Mouse (Mus musculus) heart, embryonic 14.5 days (tissue): Measurements from ENCODE around the gene Map4k2. TPM values are rescaled to one million over a fixed set of nuclear protein-coding genes. Genes with fewer than 3 reads are reported as not detected.

ENCODE experiments used
- ATAC-seq: fragments of 200-750 bp; cut with Nextera tagmentation; 2 replicates; pipeline ENCODE4 v1.8.0; 2017; ENCODE audit warnings: low read depth, moderate TSS enrichment; ENCODE audit not compliant: insufficient number of reproducible peaks, insufficient read depth, low FRiP score
- H3K27ac ChIP-seq, 2 experiments: fragments of 200-500 bp in 1 of 2; fragments of 300-500 bp in 1 of 2; sonication (generic) in 1 of 2; replicated peaks in 1 of 2; 2 replicates each; pipeline ENCODE4 v1.5.1; 2012 to 2014; ENCODE audit warnings: low read depth in 2 of 2, low read length in 2 of 2, control low read depth in 1 of 2, mild to moderate bottlenecking in 1 of 2, mixed read lengths in 1 of 2; ENCODE audit not compliant: control insufficient read depth in 1 of 2, insufficient read depth in 1 of 2
- H3K27me3 ChIP-seq: fragments of 300-500 bp; sonication (generic); 2 replicates; pipeline ENCODE4 v1.6.1; 2014; ENCODE audit warnings: mild to moderate bottlenecking, low read length, control low read depth; ENCODE audit not compliant: control insufficient read depth, insufficient read depth
- H3K36me3 ChIP-seq: fragments of 300-500 bp; sonication (generic); 2 replicates; pipeline ENCODE4 v1.6.1; 2014; ENCODE audit warnings: mild to moderate bottlenecking, control low read depth, low read length, mixed read lengths; ENCODE audit not compliant: control insufficient read depth, insufficient read depth
- H3K4me1 ChIP-seq, 2 experiments: fragments of 200-500 bp in 1 of 2; fragments of 300-500 bp in 1 of 2; sonication (generic) in 1 of 2; 2 replicates each; pipeline ENCODE4 v1.6.1; 2012 to 2014; ENCODE audit warnings: low read length in 2 of 2, control low read depth in 1 of 2, mixed read lengths in 1 of 2; ENCODE audit not compliant: control insufficient read depth in 2 of 2, insufficient read depth in 2 of 2
- H3K4me2 ChIP-seq: fragments of 300-500 bp; sonication (generic); 2 replicates; pipeline ENCODE4 v1.6.1; 2014; ENCODE audit warnings: mild to moderate bottlenecking, low read length
- H3K4me3 ChIP-seq, 2 experiments: fragments of 200-500 bp in 1 of 2; fragments of 300-500 bp in 1 of 2; sonication (generic) in 1 of 2; 2 replicates each; pipeline ENCODE4 v1.5.1; 2012 to 2014; ENCODE audit warnings: low read length in 2 of 2, mild to moderate bottlenecking in 2 of 2, control low read depth in 1 of 2, low read depth in 1 of 2, moderate library complexity in 1 of 2; ENCODE audit not compliant: control insufficient read depth in 1 of 2, insufficient read depth in 1 of 2
- H3K9ac ChIP-seq: fragments of 300-500 bp; sonication (generic); 2 replicates; pipeline ENCODE4 v1.6.1; 2014; ENCODE audit warnings: mild to moderate bottlenecking, low read length
- H3K9me3 ChIP-seq: fragments of 300-500 bp; sonication (generic); 2 replicates; pipeline ENCODE4 v1.6.1; 2016; ENCODE audit warnings: low read length, control low read depth; ENCODE audit not compliant: control insufficient read depth
- WGBS: fragments of 180-500 bp; shearing (Covaris S2); extraction: QIAGEN DNeasy Blood & Tissue Kit; methylation state at CpG from one replicate; pipeline ENCODE4 v1.1.7; 2014; 5-methylcytosine and 5-hydroxymethylcytosine counted together
- polyA plus RNA-seq: library from polyadenylated mRNA; unstranded; fragments of >200 nt; fragmentation: Nextera tagmentation; extraction: Ambion mirVana; gene quantifications from 2 replicates; pipeline ENCODE4 v1.2.1, GENCODE M21; 2014

Map4k2 gene
- polyA plus RNA-seq, 1 experiment from 2014 or later, result 13.0 TPM

GRCm38 (mm10) chr19:6341453-6342077 lies 630 bp downstream of the Map4k2 start:
- no peaks in the 10 kb centered on the region for H3K27me3 ChIP-seq
- H3K4me1 ChIP-seq, result peaks cover 9 to 12% of the 10 kb centered on the region in 2 experiments
- peaks cover 68% of the 10 kb centered on the region for H3K36me3 ChIP-seq
- H3K9me3 ChIP-seq, result no peaks in the 10 kb centered on the region
- 10% methylated on average over 22 of the region's 23 CpGs for WGBS
- H3K4me2 ChIP-seq, result peak overlapping the region; percentile 98
- peak overlapping the region; percentile 84 for H3K9ac ChIP-seq
- no peak for ATAC-seq
- H3K4me3 ChIP-seq, result peak overlapping the region; percentile 71 to 94
- H3K27ac ChIP-seq, result peak overlapping the region in 1 of 2 experiments; percentile 63; a peak in 2 of 4 replicates

- H3K4me3 ChIP-seq, result peak overlapping the region in 1 of 2 experiments; percentile 71; a peak in 1 of 4 replicates
- H3K4me2 ChIP-seq, result peak overlapping the region; percentile 98
- 76% methylated on average over 5 of the region's 5 CpGs for WGBS
- no peak overlapping the region for H3K9ac ChIP-seq
- no peak for ATAC-seq
- no peaks in the 10 kb centered on the region for H3K9me3 ChIP-seq
- H3K4me1 ChIP-seq, result peaks cover 5 to 8% of the 10 kb centered on the region in 2 experiments
- H3K36me3 ChIP-seq, result peaks cover 68% of the 10 kb centered on the region
- H3K27ac ChIP-seq, result no peak overlapping the region
- H3K27me3 ChIP-seq, result no peaks in the 10 kb centered on the region
These were observed 1.5 kb downstream of the Map4k2 start for GRCm38 (mm10) chr19:6342276-6342933.

- H3K9ac ChIP-seq, result no peak overlapping the region
- 77% methylated on average over 19 of the region's 19 CpGs for WGBS
- peaks cover 62% of the 10 kb centered on the region for H3K36me3 ChIP-seq
- no peaks in the 10 kb centered on the region for H3K9me3 ChIP-seq
- H3K27me3 ChIP-seq, result no peaks in the 10 kb centered on the region
- no peak for ATAC-seq
- H3K4me2 ChIP-seq, result no peak overlapping the region
- H3K4me1 ChIP-seq, result peaks cover 5 to 8% of the 10 kb centered on the region in 2 experiments
- no peak overlapping the region for H3K4me3 ChIP-seq
- no peak overlapping the region for H3K27ac ChIP-seq
These were observed 2.4 kb downstream of the Map4k2 start for GRCm38 (mm10) chr19:6343066-6343925.

- no peak overlapping the region for H3K4me3 ChIP-seq
- no peak overlapping the region for H3K4me2 ChIP-seq
- H3K9ac ChIP-seq, result no peak overlapping the region
- H3K4me1 ChIP-seq, result peaks cover 10 to 11% of the 10 kb centered on the region in 2 experiments
- 91% methylated on average over 5 of the region's 5 CpGs for WGBS
- no peaks in the 10 kb centered on the region for H3K27me3 ChIP-seq
- ATAC-seq, result no peak
- H3K27ac ChIP-seq, result no peak overlapping the region
- no peaks in the 10 kb centered on the region for H3K9me3 ChIP-seq
- H3K36me3 ChIP-seq, result peaks cover 55% of the 10 kb centered on the region
These were observed 3.1 kb downstream of the Map4k2 start for GRCm38 (mm10) chr19:6343996-6344395.

GRCm38 (mm10) chr19:6346023-6346422 lies 5.1 kb downstream of the Map4k2 start:
- no peak overlapping the region for H3K9ac ChIP-seq
- H3K36me3 ChIP-seq, result peaks cover 46% of the 10 kb centered on the region
- ATAC-seq, result no peak
- no peaks in the 10 kb centered on the region for H3K27me3 ChIP-seq
- H3K9me3 ChIP-seq, result no peaks in the 10 kb centered on the region
- H3K4me1 ChIP-seq, result peaks cover 7 to 8% of the 10 kb centered on the region in 2 experiments
- H3K4me2 ChIP-seq, result no peak overlapping the region
- H3K4me3 ChIP-seq, result no peak overlapping the region
- H3K27ac ChIP-seq, result no peak overlapping the region
- 95% methylated on average over 5 of the region's 5 CpGs for WGBS

GRCm38 (mm10) chr19:6346661-6347060 lies 5.7 kb downstream of the Map4k2 start:
- no peaks in the 10 kb centered on the region for H3K9me3 ChIP-seq
- H3K4me3 ChIP-seq, result no peak overlapping the region
- H3K27ac ChIP-seq, result no peak overlapping the region
- H3K4me2 ChIP-seq, result no peak overlapping the region
- peaks cover 13 to 14% of the 10 kb centered on the region in 2 experiments for H3K4me1 ChIP-seq
- no peak for ATAC-seq
- no peak overlapping the region for H3K9ac ChIP-seq
- H3K36me3 ChIP-seq, result peaks cover 46% of the 10 kb centered on the region
- WGBS, result 77% methylated on average over 10 of the region's 10 CpGs
- H3K27me3 ChIP-seq, result no peaks in the 10 kb centered on the region

GRCm38 (mm10) chr19:6347615-6348014 lies 6.7 kb downstream of the Map4k2 start:
- no peaks in the 10 kb centered on the region for H3K27me3 ChIP-seq
- WGBS, result 91% methylated on average over 4 of the region's 4 CpGs
- H3K9me3 ChIP-seq, result no peaks in the 10 kb centered on the region
- no peak overlapping the region for H3K4me3 ChIP-seq
- H3K27ac ChIP-seq, result no peak overlapping the region
- no peak for ATAC-seq
- H3K9ac ChIP-seq, result no peak overlapping the region
- H3K4me2 ChIP-seq, result no peak overlapping the region
- H3K4me1 ChIP-seq, result peaks cover 13 to 14% of the 10 kb centered on the region in 2 experiments
- H3K36me3 ChIP-seq, result peaks cover 51% of the 10 kb centered on the region
